Mouse (Mus musculus): ENCODE results near the gene Frrs1l. TPM values are rescaled to one million over a fixed set of nuclear protein-coding genes. Genes with fewer than 3 reads are reported as not detected.

The Frrs1l gene
- polyA plus RNA-seq, 1 experiment from 2014 or later = 24.3 TPM

- no peaks in the 10 kb centered on the region for H3K4me1 ChIP-seq (ENCODE audit: control insufficient read depth, insufficient read depth, low read length)
- H3K4me3 ChIP-seq (replicated peaks; ENCODE audit: low read depth, low read length) = no peak overlapping the region
- ATAC-seq (ENCODE audit: low FRiP score, low TSS enrichment) (no peak), DNase-seq (no peak)
- H3K27me3 ChIP-seq (ENCODE audit: control insufficient read depth, insufficient read depth, low read length) = no peaks in the 10 kb centered on the region
- 65% methylated on average over 9 of the region's 9 CpGs for WGBS
- no peaks in the 10 kb centered on the region for H3K9me3 ChIP-seq (ENCODE audit: control insufficient read depth, low read length)
- H3K27ac ChIP-seq (replicated peaks; ENCODE audit: low read depth, low read length) = no peak overlapping the region
- H3K36me3 ChIP-seq (ENCODE audit: control insufficient read depth, insufficient read depth, low read length) = peaks cover 8% of the 10 kb centered on the region; the same call in 1 of the 2 replicates
- no peak overlapping the region for H3K9ac ChIP-seq (replicated peaks; ENCODE audit: low read length)
- no peak overlapping the region for H3K4me2 ChIP-seq (ENCODE audit: low read length)
These were observed 32.7 kb downstream of the Frrs1l start for GRCm38 (mm10) chr4:56957518-56957917.

- no peaks in the 10 kb centered on the region for H3K36me3 ChIP-seq (ENCODE audit: control insufficient read depth, insufficient read depth, low read length)
- H3K4me1 ChIP-seq (ENCODE audit: control insufficient read depth, insufficient read depth, low read length) = no peaks in the 10 kb centered on the region
- DNase-seq (no peak), ATAC-seq (ENCODE audit: low FRiP score, low TSS enrichment) (no peak)
- no peak overlapping the region for H3K4me2 ChIP-seq (ENCODE audit: low read length)
- H3K27ac ChIP-seq (replicated peaks; ENCODE audit: low read depth, low read length) = no peak overlapping the region
- no peaks in the 10 kb centered on the region for H3K9me3 ChIP-seq (ENCODE audit: control insufficient read depth, low read length)
- 74% methylated on average over 6 of the region's 6 CpGs for WGBS
- H3K4me3 ChIP-seq (replicated peaks; ENCODE audit: low read depth, low read length) = no peak overlapping the region
- H3K9ac ChIP-seq (replicated peaks; ENCODE audit: low read length) = no peak overlapping the region
- no peaks in the 10 kb centered on the region for H3K27me3 ChIP-seq (ENCODE audit: control insufficient read depth, insufficient read depth, low read length)
These were observed 37.0 kb downstream of the Frrs1l start for GRCm38 (mm10) chr4:56953235-56953634.

GRCm38 (mm10) chr4:56951701-56952100 is 38.5 kb downstream of the Frrs1l start:
- no peak overlapping the region for H3K4me3 ChIP-seq (replicated peaks; ENCODE audit: low read depth, low read length)
- H3K36me3 ChIP-seq (ENCODE audit: control insufficient read depth, insufficient read depth, low read length) = no peaks in the 10 kb centered on the region
- 78% methylated on average over 3 of the region's 3 CpGs for WGBS
- no peak overlapping the region for H3K4me2 ChIP-seq (ENCODE audit: low read length)
- no peaks in the 10 kb centered on the region for H3K4me1 ChIP-seq (ENCODE audit: control insufficient read depth, insufficient read depth, low read length)
- no peak for DNase-seq
- ATAC-seq (ENCODE audit: low FRiP score, low TSS enrichment) = no peak
- H3K9me3 ChIP-seq (ENCODE audit: control insufficient read depth, low read length) = no peaks in the 10 kb centered on the region
- H3K27me3 ChIP-seq (ENCODE audit: control insufficient read depth, insufficient read depth, low read length) = no peaks in the 10 kb centered on the region
- no peak overlapping the region for H3K27ac ChIP-seq (replicated peaks; ENCODE audit: low read depth, low read length)
- H3K9ac ChIP-seq (replicated peaks; ENCODE audit: low read length) = no peak overlapping the region

DNA sequence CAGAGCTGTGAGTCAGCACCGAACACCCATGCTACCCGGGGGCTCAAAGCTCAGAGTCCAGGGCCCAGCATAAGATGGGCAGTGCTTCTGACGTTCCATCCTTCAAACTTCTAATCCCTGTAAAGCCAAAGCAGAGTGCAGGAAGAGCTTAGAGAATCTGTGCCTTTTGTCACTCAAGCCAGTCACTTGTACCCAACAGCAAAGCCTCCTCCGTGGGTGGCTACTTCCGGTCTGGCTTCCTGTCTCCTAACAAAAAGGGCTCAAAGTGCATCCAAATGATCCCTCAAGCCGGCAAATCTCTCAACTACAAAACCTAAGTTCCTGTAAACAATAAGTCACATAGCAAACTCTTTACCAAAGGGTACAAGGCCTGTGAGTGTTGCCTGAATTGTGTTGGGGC is 40.7 kb downstream of the Frrs1l start:
- no peak overlapping the region for H3K9ac ChIP-seq (replicated peaks; ENCODE audit: low read length)
- H3K4me3 ChIP-seq (replicated peaks; ENCODE audit: low read depth, low read length) = no peak overlapping the region
- H3K27me3 ChIP-seq (ENCODE audit: control insufficient read depth, insufficient read depth, low read length) = no peaks in the 10 kb centered on the region
- ATAC-seq (ENCODE audit: low FRiP score, low TSS enrichment) = no peak
- no peaks in the 10 kb centered on the region for H3K36me3 ChIP-seq (ENCODE audit: control insufficient read depth, insufficient read depth, low read length)
- H3K27ac ChIP-seq (replicated peaks; ENCODE audit: low read depth, low read length) = no peak overlapping the region
- H3K9me3 ChIP-seq (ENCODE audit: control insufficient read depth, low read length) = no peaks in the 10 kb centered on the region
- H3K4me2 ChIP-seq (ENCODE audit: low read length) = no peak overlapping the region
- WGBS = 64% methylated on average over 6 of the region's 6 CpGs
- peaks cover 9% of the 10 kb centered on the region for H3K4me1 ChIP-seq (ENCODE audit: control insufficient read depth, insufficient read depth, low read length)
- no peak for DNase-seq

DNA sequence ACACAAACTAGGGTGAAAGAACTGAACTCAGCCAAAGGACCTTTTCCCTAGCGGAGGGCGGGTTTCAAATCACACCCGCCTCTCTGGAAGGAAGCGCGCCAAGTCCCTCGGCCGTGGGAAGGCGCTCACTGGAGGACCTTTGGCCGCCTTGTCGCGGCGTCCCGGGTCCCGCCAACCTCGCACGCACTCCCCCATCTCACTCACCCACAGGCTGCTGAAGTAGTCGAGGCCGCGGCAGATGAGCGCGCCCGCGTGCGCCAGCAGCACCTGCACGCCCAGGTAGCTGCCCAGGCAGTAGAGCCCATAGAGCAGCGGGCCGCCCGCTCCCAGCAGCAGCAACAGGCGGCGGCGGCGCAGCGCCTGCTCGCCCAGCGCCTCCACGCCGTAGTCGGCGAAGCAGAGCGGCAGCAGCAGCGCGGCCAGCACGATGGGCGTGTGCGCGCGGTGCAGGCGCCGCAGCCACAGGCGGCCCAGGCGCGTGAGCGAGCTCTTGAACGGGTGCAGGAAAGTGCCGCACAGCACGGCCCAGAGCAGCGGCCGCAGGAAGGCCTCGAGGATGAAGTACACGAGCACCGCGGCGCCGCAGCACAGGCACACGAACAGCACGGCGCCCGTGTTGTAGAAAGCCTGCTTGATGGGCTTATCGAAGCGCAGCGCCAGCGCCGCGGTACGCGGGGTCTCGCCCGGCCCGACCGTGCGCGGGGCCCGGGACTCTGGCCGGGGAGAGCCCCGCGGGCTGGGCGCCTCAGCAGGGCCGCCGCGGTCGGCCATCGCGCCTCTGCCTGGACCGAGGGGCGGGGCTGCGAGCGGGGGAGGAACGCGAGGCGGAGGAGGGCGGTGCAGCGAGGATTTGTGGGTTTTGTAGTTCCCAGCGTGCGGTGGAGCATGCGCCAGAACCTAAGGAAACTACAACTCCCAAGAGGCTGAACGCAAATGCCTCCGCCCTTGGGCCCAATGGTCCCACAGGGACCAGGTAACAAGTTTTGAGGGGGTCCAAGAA is 43.2 kb downstream of the Frrs1l start, which contains the start of gene Tmem245:
Tmem245 (minus strand) TSS at position 797 of the 1,000 bp plus-strand sequence.
- Histone ChIP-seq H3K9me3 (ENCODE audit: control insufficient read depth, low read length) (no peaks in the 10 kb centered on the region), H3K27me3 (ENCODE audit: control insufficient read depth, insufficient read depth, low read length) (no peaks in the 10 kb centered on the region), H3K27ac (replicated peaks; ENCODE audit: low read depth, low read length) (peak within 1 kb of the TSS; percentile 90), H3K36me3 (ENCODE audit: control insufficient read depth, insufficient read depth, low read length) (no peaks in the 10 kb centered on the region), H3K9ac (replicated peaks; ENCODE audit: low read length) (peak within 1 kb of the TSS; percentile 74), H3K4me2 (ENCODE audit: low read length) (peak within 1 kb of the TSS; percentile 89), H3K4me3 (replicated peaks; ENCODE audit: low read depth, low read length) (peak within 1 kb of the TSS; percentile 83), H3K4me1 (ENCODE audit: control insufficient read depth, insufficient read depth, low read length) (peaks cover 9% of the 10 kb centered on the region)
- WGBS = under 1% methylated on average over 107 of the region's 107 CpGs
- peak; percentile 97 for ATAC-seq (ENCODE audit: low FRiP score, low TSS enrichment)
- peak; percentile 98 for DNase-seq

GRCm38 (mm10) chr4:56946180-56946579 is 44.0 kb downstream of the Frrs1l start:
- 2% methylated on average over 14 of the region's 14 CpGs for WGBS
- DNase-seq (peak; percentile 39), ATAC-seq (ENCODE audit: low FRiP score, low TSS enrichment) (no peak)
- Histone ChIP-seq H3K27ac (replicated peaks; ENCODE audit: low read depth, low read length) (no peak overlapping the region), H3K4me3 (replicated peaks; ENCODE audit: low read depth, low read length) (peak overlapping the region; percentile 83), H3K4me2 (ENCODE audit: low read length) (peak overlapping the region; percentile 89), H3K9ac (replicated peaks; ENCODE audit: low read length) (peak overlapping the region; percentile 74; the same call in 1 of the 2 replicates), H3K9me3 (ENCODE audit: control insufficient read depth, low read length) (no peaks in the 10 kb centered on the region), H3K27me3 (ENCODE audit: control insufficient read depth, insufficient read depth, low read length) (no peaks in the 10 kb centered on the region), H3K4me1 (ENCODE audit: control insufficient read depth, insufficient read depth, low read length) (peaks cover 9% of the 10 kb centered on the region), H3K36me3 (ENCODE audit: control insufficient read depth, insufficient read depth, low read length) (no peaks in the 10 kb centered on the region)

DNA sequence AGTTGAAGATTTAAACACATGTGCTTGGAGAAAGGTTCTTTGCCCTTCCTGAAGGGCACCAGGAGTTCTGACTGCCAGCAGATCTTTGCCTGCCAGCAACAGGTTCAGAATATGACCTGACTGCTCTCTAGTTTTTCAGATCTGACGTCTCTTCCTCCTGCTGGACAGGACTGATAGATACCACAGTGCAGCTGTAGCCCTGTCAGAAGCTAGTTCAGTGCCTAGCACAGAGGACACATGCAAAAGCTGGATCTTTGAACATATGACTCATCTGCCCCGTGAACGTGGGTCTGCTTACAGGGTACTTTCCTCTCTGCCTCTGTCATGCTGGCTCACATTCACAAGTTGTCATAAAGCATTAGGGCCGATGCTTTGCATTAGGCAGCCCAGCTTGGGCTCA is 45.9 kb downstream of the Frrs1l start:
- Histone ChIP-seq H3K9ac (replicated peaks; ENCODE audit: low read length) (no peak overlapping the region), H3K36me3 (ENCODE audit: control insufficient read depth, insufficient read depth, low read length) (no peaks in the 10 kb centered on the region), H3K9me3 (ENCODE audit: control insufficient read depth, low read length) (no peaks in the 10 kb centered on the region), H3K4me1 (ENCODE audit: control insufficient read depth, insufficient read depth, low read length) (peaks cover 9% of the 10 kb centered on the region), H3K4me2 (ENCODE audit: low read length) (no peak overlapping the region), H3K27me3 (ENCODE audit: control insufficient read depth, insufficient read depth, low read length) (no peaks in the 10 kb centered on the region), H3K4me3 (replicated peaks; ENCODE audit: low read depth, low read length) (no peak overlapping the region), H3K27ac (replicated peaks; ENCODE audit: low read depth, low read length) (no peak overlapping the region)
- DNase-seq (no peak), ATAC-seq (ENCODE audit: low FRiP score, low TSS enrichment) (no peak)
- 60% methylated on average over 4 of the region's 4 CpGs for WGBS

GRCm38 (mm10) chr4:56943258-56943657 is 46.9 kb downstream of the Frrs1l start:
- 26% methylated on average over 1 of the region's 1 CpGs for WGBS
- DNase-seq (no peak), ATAC-seq (ENCODE audit: low FRiP score, low TSS enrichment) (no peak)
- H3K27me3 ChIP-seq (ENCODE audit: control insufficient read depth, insufficient read depth, low read length) = no peaks in the 10 kb centered on the region
- H3K4me3 ChIP-seq (replicated peaks; ENCODE audit: low read depth, low read length) = no peak overlapping the region
- no peak overlapping the region for H3K27ac ChIP-seq (replicated peaks; ENCODE audit: low read depth, low read length)
- H3K4me2 ChIP-seq (ENCODE audit: low read length) = no peak overlapping the region
- peaks cover 9% of the 10 kb centered on the region for H3K4me1 ChIP-seq (ENCODE audit: control insufficient read depth, insufficient read depth, low read length)
- H3K36me3 ChIP-seq (ENCODE audit: control insufficient read depth, insufficient read depth, low read length) = no peaks in the 10 kb centered on the region
- no peaks in the 10 kb centered on the region for H3K9me3 ChIP-seq (ENCODE audit: control insufficient read depth, low read length)
- H3K9ac ChIP-seq (replicated peaks; ENCODE audit: low read length) = no peak overlapping the region

DNA sequence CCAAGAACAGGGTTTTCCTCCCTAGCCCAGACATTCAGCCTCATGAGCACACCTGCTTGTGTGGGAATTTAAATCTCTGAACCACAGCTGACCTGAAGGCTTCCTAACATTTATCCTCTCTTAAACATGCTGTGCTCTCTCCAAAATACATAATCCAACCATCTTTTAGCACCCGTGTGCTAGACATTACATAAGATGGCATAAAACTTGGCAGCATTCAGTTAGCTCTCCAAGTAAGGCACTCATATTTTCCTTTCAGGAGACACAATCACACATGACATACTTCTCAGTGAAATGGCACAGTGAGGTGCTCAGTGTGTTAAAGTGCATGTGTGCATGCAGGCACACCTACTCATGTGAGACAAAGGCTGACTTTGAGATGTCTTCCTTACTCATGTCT is 47.6 kb downstream of the Frrs1l start:
- WGBS = 78% methylated on average over 1 of the region's 1 CpGs
- DNase-seq = no peak
- ATAC-seq (ENCODE audit: low FRiP score, low TSS enrichment) = no peak

More for the DNA sequence above, 47.6 kb downstream of the Frrs1l start:
- Histone ChIP-seq H3K9ac (replicated peaks; ENCODE audit: low read length) (no peak overlapping the region), H3K4me2 (ENCODE audit: low read length) (no peak overlapping the region), H3K27me3 (ENCODE audit: control insufficient read depth, insufficient read depth, low read length) (no peaks in the 10 kb centered on the region), H3K4me3 (replicated peaks; ENCODE audit: low read depth, low read length) (no peak overlapping the region), H3K4me1 (ENCODE audit: control insufficient read depth, insufficient read depth, low read length) (peaks cover 9% of the 10 kb centered on the region), H3K36me3 (ENCODE audit: control insufficient read depth, insufficient read depth, low read length) (no peaks in the 10 kb centered on the region), H3K9me3 (ENCODE audit: control insufficient read depth, low read length) (no peaks in the 10 kb centered on the region), H3K27ac (replicated peaks; ENCODE audit: low read depth, low read length) (no peak overlapping the region)

All from midbrain, embryonic 14.5 days (tissue).